Mouse (Mus musculus) embryonic facial prominence, embryonic 12.5 days (tissue): ENCODE data around the gene Actl10. TPM values are rescaled to one million over a fixed set of nuclear protein-coding genes. Genes with fewer than 3 reads are reported as not detected.

ENCODE experiments used
- ATAC-seq: fragments of 200-750 bp; cut with Nextera tagmentation; 2 replicates; pipeline ENCODE4 v1.8.0; 2017; ENCODE audit not compliant: insufficient number of reproducible peaks, insufficient read depth, low FRiP score, low TSS enrichment
- H3K27ac ChIP-seq: fragments of 300-500 bp; sonication (generic); 2 replicates; pipeline ENCODE4 v1.5.1; 2016; ENCODE audit warnings: mild to moderate bottlenecking
- H3K27me3 ChIP-seq: fragments of 300-500 bp; sonication (generic); 2 replicates; pipeline ENCODE4 v1.6.1; 2016; ENCODE audit warnings: mild to moderate bottlenecking, moderate library complexity
- H3K36me3 ChIP-seq: fragments of 300-500 bp; sonication (generic); 2 replicates; pipeline ENCODE4 v1.6.1; 2016; ENCODE audit warnings: mild to moderate bottlenecking
- H3K4me1 ChIP-seq: fragments of 300-500 bp; sonication (generic); 2 replicates; pipeline ENCODE4 v1.6.1; 2016
- H3K4me2 ChIP-seq: fragments of 300-500 bp; sonication (generic); replicated peaks from 2 replicates; pipeline ENCODE4 v1.6.1; 2016; ENCODE audit warnings: mild to moderate bottlenecking, moderate library complexity
- H3K4me3 ChIP-seq: fragments of 300-500 bp; sonication (generic); 2 replicates; pipeline ENCODE4 v1.5.1; 2016; ENCODE audit warnings: mild to moderate bottlenecking
- H3K9ac ChIP-seq: fragments of 300-500 bp; sonication (generic); 2 replicates; pipeline ENCODE4 v1.6.1; 2016; ENCODE audit warnings: mild to moderate bottlenecking, moderate library complexity
- H3K9me3 ChIP-seq: fragments of 300-500 bp; sonication (generic); 2 replicates; pipeline ENCODE4 v1.6.1; 2016; ENCODE audit warnings: mild to moderate bottlenecking, moderate library complexity
- WGBS: fragments of 180-500 bp; shearing (Covaris S2); methylation state at CpG from one replicate; pipeline ENCODE4 v1.1.7; 2016; 5-methylcytosine and 5-hydroxymethylcytosine counted together
- polyA plus RNA-seq: library from polyadenylated mRNA; unstranded; fragments of >200 nt; fragmentation: Nextera tagmentation; extraction: Ambion mirVana; gene quantifications from 2 replicates; pipeline ENCODE4 v1.2.1, GENCODE M21; 2016

Gene Actl10
- polyA plus RNA-seq, 1 experiment from 2014 or later: 0.28 TPM

DNA sequence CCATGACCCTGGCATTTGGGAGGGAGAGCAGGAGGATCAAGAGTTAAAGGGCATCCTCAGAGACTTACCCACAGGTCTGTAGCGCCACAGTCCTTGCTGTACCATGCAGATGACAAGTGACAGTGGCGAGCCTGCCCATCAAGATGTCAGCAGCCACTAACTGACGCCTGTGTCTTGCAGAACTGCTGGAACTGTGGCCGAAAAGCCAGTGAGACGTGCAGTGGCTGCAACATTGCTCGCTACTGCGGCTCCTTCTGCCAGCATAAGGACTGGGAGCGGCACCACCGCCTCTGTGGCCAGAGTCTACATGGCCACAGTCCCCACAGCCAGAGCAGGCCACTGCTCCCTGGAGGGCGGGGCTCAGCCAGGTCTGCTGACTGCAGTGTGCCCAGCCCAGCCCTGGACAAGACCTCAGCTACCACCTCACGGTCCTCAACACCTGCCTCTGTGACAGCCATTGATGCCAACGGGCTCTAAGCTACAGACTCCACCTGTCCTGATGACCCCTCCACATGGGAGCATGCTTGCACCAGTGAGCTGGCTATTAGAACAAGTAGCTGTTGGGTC lies 16.8 kb upstream of the Actl10 start:
- no peak for ATAC-seq
- Histone ChIP-seq H3K4me2 (no peak overlapping the region), H3K9ac (no peak overlapping the region), H3K4me3 (no peak overlapping the region), H3K27ac (no peak overlapping the region), H3K4me1 (no peaks in the 10 kb centered on the region), H3K27me3 (no peaks in the 10 kb centered on the region), H3K36me3 (peaks cover 54% of the 10 kb centered on the region), H3K9me3 (no peaks in the 10 kb centered on the region)
- WGBS: 93% methylated on average over 12 of the region's 12 CpGs

GRCm38 (mm10) chr2:154538310-154538709 lies 13.3 kb upstream of the Actl10 start:
- no peak for ATAC-seq
- Histone ChIP-seq H3K27ac (no peak overlapping the region), H3K9ac (no peak overlapping the region), H3K4me1 (no peaks in the 10 kb centered on the region), H3K4me2 (no peak overlapping the region), H3K4me3 (no peak overlapping the region), H3K36me3 (peaks cover 38% of the 10 kb centered on the region), H3K9me3 (no peaks in the 10 kb centered on the region), H3K27me3 (no peaks in the 10 kb centered on the region)
- WGBS: 66% methylated on average over 2 of the region's 2 CpGs

GRCm38 (mm10) chr2:154538710-154539109 lies 12.9 kb upstream of the Actl10 start:
- 74% methylated on average over 3 of the region's 3 CpGs for WGBS
- H3K9me3 ChIP-seq: no peaks in the 10 kb centered on the region
- no peaks in the 10 kb centered on the region for H3K4me1 ChIP-seq
- H3K9ac ChIP-seq: no peak overlapping the region
- no peak overlapping the region for H3K27ac ChIP-seq
- H3K4me3 ChIP-seq: no peak overlapping the region
- H3K36me3 ChIP-seq: peaks cover 36% of the 10 kb centered on the region
- H3K27me3 ChIP-seq: no peaks in the 10 kb centered on the region
- no peak overlapping the region for H3K4me2 ChIP-seq
- no peak for ATAC-seq

- 77% methylated on average over 3 of the region's 3 CpGs for WGBS
- no peak overlapping the region for H3K9ac ChIP-seq
- H3K4me3 ChIP-seq: no peak overlapping the region
- no peaks in the 10 kb centered on the region for H3K9me3 ChIP-seq
- H3K4me2 ChIP-seq: no peak overlapping the region
- peaks cover 26% of the 10 kb centered on the region for H3K36me3 ChIP-seq
- H3K27ac ChIP-seq: no peak overlapping the region
- H3K27me3 ChIP-seq: no peaks in the 10 kb centered on the region
- ATAC-seq: no peak
- H3K4me1 ChIP-seq: no peaks in the 10 kb centered on the region
Measured at GRCm38 (mm10) chr2:154539720-154540119, 11.9 kb upstream of the Actl10 start.

GRCm38 (mm10) chr2:154541630-154542029 lies 9.9 kb upstream of the Actl10 start:
- Histone ChIP-seq H3K9me3 (no peaks in the 10 kb centered on the region), H3K36me3 (peaks cover 9% of the 10 kb centered on the region), H3K4me2 (no peak overlapping the region), H3K4me1 (no peaks in the 10 kb centered on the region), H3K27ac (no peak overlapping the region), H3K4me3 (no peak overlapping the region), H3K27me3 (no peaks in the 10 kb centered on the region), H3K9ac (no peak overlapping the region)
- ATAC-seq: no peak
- WGBS: 76% methylated on average over 2 of the region's 2 CpGs

DNA sequence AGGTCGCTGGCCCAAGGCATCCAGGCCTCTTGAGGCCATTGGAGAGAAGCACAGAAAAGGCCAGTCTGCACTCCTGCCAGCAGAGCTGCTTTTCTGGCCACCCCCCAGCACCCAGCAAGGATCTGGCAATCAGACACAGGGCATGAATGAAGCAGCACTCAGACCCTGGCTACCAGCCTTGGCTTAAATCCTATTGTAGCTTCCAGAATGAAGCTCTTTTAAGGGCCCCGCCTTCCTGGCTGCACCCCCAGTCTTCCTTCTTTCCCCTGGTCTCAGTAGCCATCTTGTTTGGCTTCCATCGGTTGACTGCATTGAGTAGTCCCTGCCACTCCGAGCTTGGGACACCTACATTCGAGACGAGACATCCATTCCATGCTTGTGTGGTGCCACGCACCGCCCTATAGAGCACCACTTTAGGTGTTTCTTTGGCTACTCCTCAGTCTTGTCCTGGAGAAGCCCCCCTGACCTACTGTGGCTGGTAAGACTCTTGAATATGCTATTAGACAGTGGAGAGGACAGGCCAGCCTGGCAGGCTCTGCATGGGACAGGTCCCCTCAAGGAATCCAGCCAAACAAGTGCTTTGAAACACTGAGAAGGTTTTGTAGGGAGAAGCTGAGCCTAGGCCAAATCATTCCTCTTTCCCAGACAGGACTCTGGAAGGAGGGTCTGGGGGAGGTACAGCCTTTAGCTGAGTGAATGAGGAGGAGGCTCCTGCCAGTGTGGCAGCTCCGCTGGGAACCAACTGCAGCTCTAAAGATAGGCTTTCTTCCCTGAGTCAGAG lies 7.8 kb upstream of the Actl10 start:
- H3K27ac ChIP-seq: no peak overlapping the region
- no peak overlapping the region for H3K4me3 ChIP-seq
- peaks cover 5% of the 10 kb centered on the region; the same call in 1 of the 2 replicates for H3K4me1 ChIP-seq
- no peaks in the 10 kb centered on the region for H3K27me3 ChIP-seq
- no peak overlapping the region for H3K9ac ChIP-seq
- 0 out of 2 replicates have a peak, but pooled peaks cover 3% of the 10 kb centered on the region for H3K36me3 ChIP-seq
- no peak overlapping the region for H3K4me2 ChIP-seq
- ATAC-seq: no peak
- 94% methylated on average over 9 of the region's 9 CpGs for WGBS
- no peaks in the 10 kb centered on the region for H3K9me3 ChIP-seq

DNA sequence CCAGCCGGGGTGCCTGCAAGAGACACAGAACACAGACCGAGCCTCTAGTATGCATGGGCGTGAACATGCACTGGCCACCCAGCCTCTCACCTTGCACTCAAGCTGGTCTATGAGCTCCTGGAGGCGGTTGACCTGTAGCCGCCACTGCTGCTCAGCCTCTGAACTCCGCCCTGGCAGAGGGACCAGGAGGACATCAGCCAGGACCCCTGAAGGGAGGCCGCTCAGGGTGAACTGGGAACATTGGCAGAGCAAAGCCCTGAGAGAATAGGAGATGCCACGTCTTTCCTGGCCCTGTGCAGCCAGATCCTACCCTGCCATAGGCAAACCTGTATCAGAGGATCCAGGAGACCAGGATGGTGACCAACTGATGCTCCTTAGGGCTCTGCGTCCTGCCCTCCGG lies 4.9 kb upstream of the Actl10 start, which contains the start of gene 1700003F12Rik:
Gene 1700003F12Rik, plus strand, starts transcription at position 375 of the 400 bp plus-strand sequence.
- Histone ChIP-seq H3K27me3 (peaks cover 19% of the 10 kb centered on the region), H3K4me3 (no peak within 1 kb of the TSS), H3K4me1 (peaks cover 16% of the 10 kb centered on the region; the same call in 1 of the 2 replicates), H3K9ac (no peak within 1 kb of the TSS), H3K27ac (no peak within 1 kb of the TSS), H3K36me3 (no peaks in the 10 kb centered on the region), H3K9me3 (no peaks in the 10 kb centered on the region), H3K4me2 (no peak within 1 kb of the TSS)
- ATAC-seq: no peak
- 92% methylated on average over 10 of the region's 10 CpGs for WGBS

DNA sequence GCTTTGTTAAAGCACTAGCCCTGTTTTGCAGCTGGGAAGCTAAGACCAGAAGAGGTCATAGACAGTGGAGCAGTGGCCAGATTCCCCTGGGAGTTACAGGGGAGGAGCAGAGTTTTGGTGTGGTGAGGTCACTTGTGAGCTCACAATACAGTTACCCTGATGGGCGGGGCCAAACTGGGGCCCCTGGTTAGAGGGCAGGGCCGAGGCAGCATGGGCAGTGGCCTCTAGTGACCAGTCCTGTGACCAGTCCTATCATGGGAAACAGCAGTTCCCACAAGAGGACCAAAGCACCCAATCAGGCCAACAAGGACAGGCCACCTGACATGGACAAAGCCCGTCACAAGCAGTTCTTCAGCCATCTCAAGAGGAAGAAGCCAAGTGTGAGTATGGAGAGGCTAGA lies 2.9 kb upstream of the Actl10 start:
- peak overlapping the region; percentile 84 for H3K4me2 ChIP-seq
- 50% methylated on average over 3 of the region's 3 CpGs for WGBS
- peaks cover 31% of the 10 kb centered on the region for H3K27me3 ChIP-seq
- H3K4me1 ChIP-seq: peaks cover 28% of the 10 kb centered on the region
- H3K4me3 ChIP-seq: 0 out of 2 replicates have a peak overlapping the region, but pooled peaks have one; percentile 40
- no peak overlapping the region for H3K27ac ChIP-seq
- no peaks in the 10 kb centered on the region for H3K9me3 ChIP-seq
- no peak overlapping the region for H3K9ac ChIP-seq
- no peaks in the 10 kb centered on the region for H3K36me3 ChIP-seq
- no peak for ATAC-seq

DNA sequence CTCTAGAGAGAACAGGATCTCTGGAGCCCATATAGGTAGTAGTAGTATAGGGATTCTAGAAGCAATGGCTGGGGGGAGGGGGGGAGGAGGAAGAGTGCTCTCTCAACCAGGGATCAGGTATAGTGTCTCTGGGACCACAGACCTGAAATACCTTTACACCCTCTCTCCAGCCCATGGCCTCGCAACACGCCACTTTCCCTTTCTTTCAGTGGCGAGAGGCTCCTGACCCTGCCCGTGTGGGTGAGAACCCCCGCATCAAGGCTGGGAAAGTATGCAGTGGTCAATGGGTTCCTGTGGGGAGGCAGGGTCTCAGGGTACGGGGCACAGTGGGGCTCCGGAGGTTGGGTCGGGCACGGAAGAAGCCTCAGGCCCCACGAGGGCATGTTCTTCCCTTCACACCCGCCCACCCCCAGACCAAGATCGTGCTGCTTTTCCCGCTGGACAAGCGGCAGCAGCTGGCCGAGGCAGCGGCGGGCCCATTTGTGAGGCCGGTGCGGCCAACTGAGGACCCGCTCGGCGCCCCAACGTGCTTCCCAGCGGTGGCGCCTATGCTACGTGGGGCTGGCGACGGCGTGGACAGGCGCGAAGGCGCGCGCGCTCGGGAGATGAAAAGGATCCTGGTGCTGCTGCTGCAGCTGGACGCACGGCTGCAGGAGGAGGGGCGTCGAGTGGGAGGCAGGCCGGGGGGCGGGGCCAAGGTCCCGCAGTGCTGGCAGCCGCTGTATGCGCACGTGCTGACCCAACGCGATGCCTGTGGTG lies 2.3 kb upstream of the Actl10 start:
- Histone ChIP-seq H3K9ac (peak overlapping the region; percentile 50), H3K4me2 (peak overlapping the region; percentile 84), H3K36me3 (no peaks in the 10 kb centered on the region), H3K27ac (no peak overlapping the region), H3K27me3 (peaks cover 31% of the 10 kb centered on the region), H3K4me1 (peaks cover 28% of the 10 kb centered on the region), H3K4me3 (peak overlapping the region; percentile 40), H3K9me3 (no peaks in the 10 kb centered on the region)
- WGBS: 3% methylated on average over 47 of the region's 48 CpGs
- ATAC-seq: peak; percentile 49

DNA sequence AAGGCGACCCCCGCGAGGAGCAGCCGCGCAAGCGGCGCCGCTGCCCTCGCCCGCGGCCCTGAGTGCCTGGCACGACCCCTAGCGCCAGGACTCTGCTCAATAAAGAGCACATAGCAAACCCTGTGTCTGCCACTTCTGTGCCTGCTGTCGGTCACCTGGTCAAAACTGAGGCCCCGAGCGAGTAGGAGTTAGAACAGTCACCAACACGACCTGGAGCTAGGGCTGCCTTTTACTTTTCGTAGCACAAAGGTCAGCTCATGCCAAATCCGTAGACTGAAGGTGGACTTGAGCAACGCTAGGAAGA lies 1.7 kb upstream of the Actl10 start:
- Histone ChIP-seq H3K4me1 (peaks cover 28% of the 10 kb centered on the region), H3K4me3 (peak overlapping the region; percentile 40), H3K9me3 (no peaks in the 10 kb centered on the region), H3K4me2 (peak overlapping the region; percentile 84), H3K9ac (no peak overlapping the region), H3K27me3 (peaks cover 32% of the 10 kb centered on the region), H3K27ac (no peak overlapping the region), H3K36me3 (no peaks in the 10 kb centered on the region)
- 16% methylated on average over 20 of the region's 20 CpGs for WGBS
- ATAC-seq: no peak

DNA sequence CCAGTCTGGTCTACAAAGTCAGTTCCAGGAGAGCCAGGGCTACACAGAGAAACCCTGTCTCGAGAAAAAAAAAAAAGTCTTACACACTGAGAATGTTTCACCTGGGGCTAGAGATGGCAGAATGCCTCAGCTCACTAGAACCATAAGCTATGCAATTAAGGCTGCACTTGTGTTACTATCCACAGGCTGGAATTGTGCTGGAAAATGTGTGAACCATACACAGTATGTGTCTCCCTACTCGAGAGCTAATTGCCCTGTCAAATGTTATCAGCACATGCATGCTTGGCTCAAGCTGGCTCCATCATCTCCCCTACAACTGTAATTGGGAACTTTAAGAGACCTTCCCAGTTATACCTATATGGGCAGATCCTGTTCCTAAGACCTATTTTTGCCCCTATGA lies 639 bp upstream of the Actl10 start:
- Histone ChIP-seq H3K4me1 (peaks cover 28% of the 10 kb centered on the region), H3K27me3 (peaks cover 37% of the 10 kb centered on the region), H3K27ac (no peak overlapping the region), H3K4me3 (no peak overlapping the region), H3K9ac (no peak overlapping the region), H3K4me2 (no peak overlapping the region), H3K9me3 (no peaks in the 10 kb centered on the region), H3K36me3 (no peaks in the 10 kb centered on the region)
- no peak for ATAC-seq
- whole genome bisulfite sequencing: 77% methylated on average over 2 of the region's 2 CpGs

- no peak; the same call in 1 of the 2 replicates for ATAC-seq
- WGBS: 34% methylated on average over 21 of the region's 21 CpGs
- Histone ChIP-seq H3K27ac (no peak overlapping the region), H3K9me3 (no peaks in the 10 kb centered on the region), H3K36me3 (no peaks in the 10 kb centered on the region), H3K27me3 (peaks cover 37% of the 10 kb centered on the region), H3K4me1 (peaks cover 28% of the 10 kb centered on the region), H3K4me2 (peak overlapping the region; percentile 32), H3K9ac (no peak overlapping the region), H3K4me3 (0 out of 2 replicates have a peak overlapping the region, but pooled peaks have one; percentile 2)
Measured at GRCm38 (mm10) chr2:154551927-154552326, 351 bp downstream of the Actl10 start.
